Mouse (Mus musculus): ENCODE results near the gene Zfp422. TPM values are rescaled to one million over a fixed set of nuclear protein-coding genes. Genes with fewer than 3 reads are reported as not detected.

Gene Zfp422
- 135 and 158 TPM in 2 replicates for polyA plus RNA-seq (2015; fragmentation: Nextera tagmentation; extraction: Ambion mirVana)

DNA sequence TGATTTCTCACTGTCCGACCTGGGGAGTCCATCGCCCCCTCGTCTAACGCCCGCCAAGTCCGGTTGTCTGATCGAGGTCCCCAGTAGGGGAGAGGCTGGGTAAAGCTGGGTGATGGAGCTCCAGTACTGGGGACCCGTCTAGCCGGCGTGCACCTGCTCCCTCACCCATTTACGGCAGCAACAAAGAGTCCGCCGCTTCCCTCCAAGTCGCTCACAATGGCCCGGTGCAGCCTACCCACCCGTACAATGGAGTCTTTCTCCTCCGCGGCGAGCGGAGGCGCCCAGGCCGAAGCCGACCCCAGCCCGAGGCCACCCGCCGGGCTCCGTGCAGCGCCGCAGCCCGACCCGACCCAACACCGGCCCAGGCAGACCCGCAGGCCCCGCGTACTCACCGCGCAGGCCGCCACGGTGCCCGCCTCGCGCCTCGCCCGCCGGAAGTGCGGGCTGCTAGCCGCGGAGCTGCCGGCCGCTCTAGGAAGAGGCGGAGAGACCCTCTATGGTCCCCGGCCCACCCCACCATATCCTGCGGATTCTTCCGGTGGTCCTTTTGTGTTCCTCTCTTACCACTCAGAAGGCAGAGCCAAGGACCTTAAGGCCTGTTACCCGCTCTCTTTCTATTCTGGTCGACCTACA lies at the start of gene Zfp422:
Gene Zfp422, minus strand, starts transcription at position 461 of the 633 bp plus-strand sequence.
- peak within 1 kb of the TSS; percentile 95 for H3K27ac ChIP-seq (ENCODE audit: low read length)
- peak within 1 kb of the TSS; percentile 67 for H3K4me3 ChIP-seq (ENCODE audit: low read depth, low read length)
- H3K4me2 ChIP-seq (ENCODE audit: low read length), result peak within 1 kb of the TSS; percentile 61
- H3K9me3 ChIP-seq (replicated peaks; ENCODE audit: control insufficient read depth, low read length, poor library complexity, severe bottlenecking), result no peaks in the 10 kb centered on the region
- H3K36me3 ChIP-seq (ENCODE audit: control insufficient read depth, insufficient read depth, low read length), result peaks cover 6% of the 10 kb centered on the region; the same call in 1 of the 2 replicates
- WGBS, result under 1% methylated on average over 55 of the region's 56 CpGs
- peaks cover 13% of the 10 kb centered on the region for H3K4me1 ChIP-seq (ENCODE audit: control insufficient read depth, insufficient read depth, low read length)
- no peaks in the 10 kb centered on the region for H3K27me3 ChIP-seq (ENCODE audit: control insufficient read depth, insufficient read depth, low read depth, low read length)
- H3K9ac ChIP-seq (ENCODE audit: low read depth, low read length), result peak within 1 kb of the TSS; percentile 99
- ATAC-seq, result peak; percentile 98

DNA sequence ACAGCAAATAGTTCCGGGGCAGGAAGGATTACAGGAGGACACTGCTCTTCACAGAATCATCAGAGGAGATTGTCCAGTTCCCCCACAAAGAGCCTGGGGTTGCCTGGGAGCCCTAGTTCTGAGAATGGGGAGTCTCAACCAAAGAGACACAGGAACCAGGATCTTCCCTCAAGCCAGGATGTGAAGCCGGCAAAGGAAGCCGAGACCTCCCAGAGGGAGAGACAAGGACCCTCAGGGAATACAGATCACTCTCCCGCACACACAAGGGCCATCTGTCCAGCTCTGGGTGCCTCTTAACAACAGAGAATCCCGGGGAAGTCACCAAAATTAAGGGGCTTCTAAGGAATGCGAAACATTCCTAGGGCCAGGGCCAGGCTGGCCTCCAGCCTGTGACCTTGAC lies 48.5 kb upstream of the Zfp422 start:
- H3K27ac ChIP-seq (ENCODE audit: low read length), result no peak overlapping the region
- no peak for ATAC-seq
- H3K9ac ChIP-seq (ENCODE audit: low read depth, low read length), result no peak overlapping the region
- H3K27me3 ChIP-seq (ENCODE audit: control insufficient read depth, insufficient read depth, low read depth, low read length), result no peaks in the 10 kb centered on the region
- no peak overlapping the region for H3K4me3 ChIP-seq (ENCODE audit: low read depth, low read length)
- no peaks in the 10 kb centered on the region for H3K36me3 ChIP-seq (ENCODE audit: control insufficient read depth, insufficient read depth, low read length)
- peaks cover 7% of the 10 kb centered on the region for H3K4me1 ChIP-seq (ENCODE audit: control insufficient read depth, insufficient read depth, low read length)
- no peak overlapping the region for H3K4me2 ChIP-seq (ENCODE audit: low read length)
- no peaks in the 10 kb centered on the region for H3K9me3 ChIP-seq (replicated peaks; ENCODE audit: control insufficient read depth, low read length, poor library complexity, severe bottlenecking)
- WGBS, result 66% methylated on average over 6 of the region's 6 CpGs

DNA sequence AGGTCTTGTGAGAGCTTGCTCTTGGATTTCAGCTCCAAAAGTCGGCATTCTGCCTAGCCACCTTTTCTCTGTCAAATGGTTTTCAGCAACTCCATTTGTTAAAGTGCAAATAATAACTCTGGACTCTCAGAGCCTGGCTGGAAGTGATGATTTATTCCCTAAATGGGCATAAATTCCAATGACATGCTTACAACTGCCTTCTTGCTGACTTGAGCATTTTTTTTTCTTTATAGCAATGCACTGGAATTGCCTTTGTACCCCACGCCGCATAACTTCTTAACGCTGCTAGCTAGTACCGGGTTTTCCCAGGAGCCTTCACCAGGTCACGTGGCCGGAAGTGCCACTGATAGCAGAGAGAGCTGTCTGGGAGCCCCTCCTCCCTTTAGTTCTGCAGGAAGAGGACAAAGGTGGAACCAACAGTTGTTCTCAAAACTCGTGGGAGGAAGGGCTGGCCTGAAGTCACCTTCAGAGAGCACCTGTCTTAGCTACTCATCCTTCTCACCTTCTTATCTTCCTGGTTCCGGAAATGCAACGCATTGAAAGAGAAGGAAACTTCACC lies 47.6 kb upstream of the Zfp422 start:
- Histone ChIP-seq H3K9ac (ENCODE audit: low read depth, low read length) (no peak overlapping the region), H3K27ac (ENCODE audit: low read length) (no peak overlapping the region), H3K4me2 (ENCODE audit: low read length) (no peak overlapping the region), H3K9me3 (replicated peaks; ENCODE audit: control insufficient read depth, low read length, poor library complexity, severe bottlenecking) (no peaks in the 10 kb centered on the region), H3K4me3 (ENCODE audit: low read depth, low read length) (no peak overlapping the region), H3K27me3 (ENCODE audit: control insufficient read depth, insufficient read depth, low read depth, low read length) (0 out of 2 replicates have a peak, but pooled peaks cover 3% of the 10 kb centered on the region), H3K4me1 (ENCODE audit: control insufficient read depth, insufficient read depth, low read length) (peaks cover 9% of the 10 kb centered on the region), H3K36me3 (ENCODE audit: control insufficient read depth, insufficient read depth, low read length) (no peaks in the 10 kb centered on the region)
- WGBS, result 85% methylated on average over 10 of the region's 10 CpGs
- ATAC-seq, result no peak

DNA sequence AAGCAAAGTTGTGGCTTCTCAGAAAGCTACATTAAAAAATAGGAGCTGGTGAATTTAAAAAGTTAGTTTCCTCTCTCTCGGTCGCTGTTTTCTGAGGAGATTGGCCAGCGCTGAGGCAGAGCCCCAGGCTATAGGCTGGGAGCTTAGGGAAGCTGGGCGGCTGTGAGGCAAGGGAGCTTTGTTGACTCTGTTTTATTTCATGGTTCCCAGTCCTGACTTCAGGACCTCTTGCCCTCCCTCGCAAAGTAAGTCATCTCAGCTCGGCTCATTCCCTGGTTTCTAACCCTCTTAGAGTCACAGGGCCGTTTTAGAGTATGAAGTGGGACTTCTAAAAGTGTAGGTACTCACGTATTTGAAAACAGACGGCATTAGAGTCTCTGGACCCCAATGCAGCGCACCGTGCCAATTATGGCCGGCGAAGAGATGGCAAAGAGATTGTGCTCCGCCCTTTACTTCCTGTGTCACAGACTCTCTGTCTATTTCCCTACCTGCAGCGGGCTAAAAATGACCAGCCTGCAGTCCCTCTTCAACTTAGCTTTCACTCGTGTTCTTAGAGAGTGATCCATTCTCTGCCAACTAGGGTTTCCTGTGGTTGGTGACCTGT lies 45.6 kb upstream of the Zfp422 start:
- Histone ChIP-seq H3K4me3 (ENCODE audit: low read depth, low read length) (peak overlapping the region; percentile 55), H3K9me3 (replicated peaks; ENCODE audit: control insufficient read depth, low read length, poor library complexity, severe bottlenecking) (no peaks in the 10 kb centered on the region), H3K4me1 (ENCODE audit: control insufficient read depth, insufficient read depth, low read length) (peaks cover 14% of the 10 kb centered on the region), H3K9ac (ENCODE audit: low read depth, low read length) (peak overlapping the region; percentile 72), H3K4me2 (ENCODE audit: low read length) (peak overlapping the region; percentile 97), H3K27me3 (ENCODE audit: control insufficient read depth, insufficient read depth, low read depth, low read length) (0 out of 2 replicates have a peak, but pooled peaks cover 3% of the 10 kb centered on the region), H3K36me3 (ENCODE audit: control insufficient read depth, insufficient read depth, low read length) (no peaks in the 10 kb centered on the region), H3K27ac (ENCODE audit: low read length) (0 out of 2 replicates have a peak overlapping the region, but pooled peaks have one; percentile 28)
- ATAC-seq, result peak; percentile 22; the same call in 1 of the 2 replicates
- WGBS, result 25% methylated on average over 16 of the region's 16 CpGs

DNA sequence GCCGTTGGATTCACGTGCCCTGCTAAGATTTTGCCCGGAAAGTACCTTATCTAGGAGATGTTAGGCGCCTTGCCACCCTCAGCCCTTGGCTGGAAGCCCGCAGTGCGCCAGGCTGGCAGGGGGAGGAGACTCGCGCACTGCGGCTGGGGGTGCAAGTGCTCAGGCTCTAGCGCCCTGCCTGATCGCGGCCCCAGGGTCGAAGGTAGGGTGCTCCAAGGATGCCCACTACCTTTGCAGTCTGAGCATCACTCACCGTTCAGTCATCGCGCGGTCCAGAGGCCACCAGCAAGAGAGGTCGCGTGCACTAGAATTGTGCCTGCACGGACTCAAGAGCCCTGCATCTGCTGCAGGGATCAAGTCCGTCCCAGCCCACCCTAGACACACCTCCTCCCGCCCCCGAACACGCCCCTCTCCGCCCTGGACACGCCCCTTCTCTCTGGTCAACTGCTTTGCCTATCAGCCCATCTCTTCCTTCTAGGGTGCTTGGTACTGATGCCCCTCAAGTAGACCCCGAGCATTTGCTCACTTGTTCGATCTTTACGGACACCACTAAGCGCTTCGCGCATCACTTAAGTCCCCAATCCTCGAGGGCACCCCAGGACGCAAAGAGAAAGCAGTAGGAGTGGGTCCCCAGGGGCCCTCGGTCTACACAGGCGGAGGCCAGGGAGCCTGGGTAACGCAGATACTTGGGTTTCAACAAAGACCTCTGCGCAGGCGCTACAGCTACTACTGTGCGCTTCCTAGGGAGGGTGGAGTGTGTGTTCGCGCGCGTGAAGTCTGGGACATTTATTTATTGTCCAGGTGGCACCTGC lies 44.9 kb upstream of the Zfp422 start, which contains the start of gene Rassf4:
Gene Rassf4, minus strand, starts transcription at position 482 of the 812 bp plus-strand sequence.
- H3K4me3 ChIP-seq (ENCODE audit: low read depth, low read length), result peak within 1 kb of the TSS; percentile 55
- under 1% methylated on average over 43 of the region's 44 CpGs for WGBS
- no peaks in the 10 kb centered on the region for H3K9me3 ChIP-seq (replicated peaks; ENCODE audit: control insufficient read depth, low read length, poor library complexity, severe bottlenecking)
- no peaks in the 10 kb centered on the region for H3K36me3 ChIP-seq (ENCODE audit: control insufficient read depth, insufficient read depth, low read length)
- peak within 1 kb of the TSS; percentile 72 for H3K9ac ChIP-seq (ENCODE audit: low read depth, low read length)
- 0 out of 2 replicates have a peak within 1 kb of the TSS, but pooled peaks have one; percentile 28 for H3K27ac ChIP-seq (ENCODE audit: low read length)
- 0 out of 2 replicates have a peak, but pooled peaks cover 3% of the 10 kb centered on the region for H3K27me3 ChIP-seq (ENCODE audit: control insufficient read depth, insufficient read depth, low read depth, low read length)
- peak within 1 kb of the TSS; percentile 97 for H3K4me2 ChIP-seq (ENCODE audit: low read length)
- ATAC-seq, result peak; percentile 91
- H3K4me1 ChIP-seq (ENCODE audit: control insufficient read depth, insufficient read depth, low read length), result peaks cover 14% of the 10 kb centered on the region

DNA sequence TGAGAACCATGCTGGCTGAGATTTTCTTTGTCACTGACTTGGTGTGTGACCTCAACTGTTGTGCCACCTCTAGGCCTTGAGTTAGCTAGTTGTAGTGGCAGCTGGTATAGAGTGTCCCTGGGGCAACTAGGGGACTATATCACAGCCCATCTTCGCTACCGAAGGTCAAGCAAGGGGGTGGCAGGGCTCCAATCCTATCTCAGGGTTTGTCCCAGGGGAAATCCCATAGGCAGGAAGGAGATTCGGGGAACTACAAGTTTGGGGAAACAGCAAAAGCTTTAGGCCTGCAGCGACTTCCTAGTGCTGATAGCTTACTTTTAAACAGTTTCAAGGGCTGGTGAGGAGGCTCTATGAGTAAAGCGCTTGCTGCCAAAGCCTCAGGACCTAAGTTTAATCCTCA lies 43.5 kb upstream of the Zfp422 start:
- no peak overlapping the region for H3K4me3 ChIP-seq (ENCODE audit: low read depth, low read length)
- no peak overlapping the region for H3K9ac ChIP-seq (ENCODE audit: low read depth, low read length)
- no peaks in the 10 kb centered on the region for H3K9me3 ChIP-seq (replicated peaks; ENCODE audit: control insufficient read depth, low read length, poor library complexity, severe bottlenecking)
- H3K27me3 ChIP-seq (ENCODE audit: control insufficient read depth, insufficient read depth, low read depth, low read length), result 0 out of 2 replicates have a peak, but pooled peaks cover 3% of the 10 kb centered on the region
- H3K27ac ChIP-seq (ENCODE audit: low read length), result no peak overlapping the region
- peaks cover 14% of the 10 kb centered on the region for H3K4me1 ChIP-seq (ENCODE audit: control insufficient read depth, insufficient read depth, low read length)
- 60% methylated on average over 5 of the region's 5 CpGs for WGBS
- no peak for ATAC-seq
- H3K4me2 ChIP-seq (ENCODE audit: low read length), result peak overlapping the region; percentile 97
- H3K36me3 ChIP-seq (ENCODE audit: control insufficient read depth, insufficient read depth, low read length), result no peaks in the 10 kb centered on the region

DNA sequence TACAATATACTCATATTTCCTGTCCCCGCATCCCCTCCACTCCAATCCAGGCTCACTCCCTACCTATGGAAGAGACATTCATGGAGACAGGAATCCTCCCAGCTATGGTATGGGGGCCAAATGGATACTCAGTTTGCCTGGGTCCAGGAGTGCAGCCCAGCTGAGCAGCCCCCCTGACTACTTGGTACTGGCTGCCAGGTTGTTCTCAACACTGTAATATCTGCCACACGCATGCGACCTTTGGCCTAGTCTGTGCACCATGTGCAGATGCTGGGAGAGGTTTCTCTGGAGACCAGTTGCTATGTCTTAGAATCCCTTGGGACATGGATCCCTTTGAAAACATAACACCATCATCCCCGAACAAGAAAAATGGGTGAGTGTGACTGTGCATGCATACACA lies 43.0 kb upstream of the Zfp422 start:
- 0 out of 2 replicates have a peak, but pooled peaks cover 3% of the 10 kb centered on the region for H3K27me3 ChIP-seq (ENCODE audit: control insufficient read depth, insufficient read depth, low read depth, low read length)
- H3K4me2 ChIP-seq (ENCODE audit: low read length), result no peak overlapping the region; the same call in 1 of the 2 replicates
- ATAC-seq, result no peak
- no peak overlapping the region for H3K4me3 ChIP-seq (ENCODE audit: low read depth, low read length)
- H3K9ac ChIP-seq (ENCODE audit: low read depth, low read length), result no peak overlapping the region
- whole genome bisulfite sequencing, result 67% methylated on average over 4 of the region's 4 CpGs
- no peaks in the 10 kb centered on the region for H3K36me3 ChIP-seq (ENCODE audit: control insufficient read depth, insufficient read depth, low read length)
- H3K27ac ChIP-seq (ENCODE audit: low read length), result no peak overlapping the region
- H3K9me3 ChIP-seq (replicated peaks; ENCODE audit: control insufficient read depth, low read length, poor library complexity, severe bottlenecking), result no peaks in the 10 kb centered on the region
- H3K4me1 ChIP-seq (ENCODE audit: control insufficient read depth, insufficient read depth, low read length), result peaks cover 14% of the 10 kb centered on the region

DNA sequence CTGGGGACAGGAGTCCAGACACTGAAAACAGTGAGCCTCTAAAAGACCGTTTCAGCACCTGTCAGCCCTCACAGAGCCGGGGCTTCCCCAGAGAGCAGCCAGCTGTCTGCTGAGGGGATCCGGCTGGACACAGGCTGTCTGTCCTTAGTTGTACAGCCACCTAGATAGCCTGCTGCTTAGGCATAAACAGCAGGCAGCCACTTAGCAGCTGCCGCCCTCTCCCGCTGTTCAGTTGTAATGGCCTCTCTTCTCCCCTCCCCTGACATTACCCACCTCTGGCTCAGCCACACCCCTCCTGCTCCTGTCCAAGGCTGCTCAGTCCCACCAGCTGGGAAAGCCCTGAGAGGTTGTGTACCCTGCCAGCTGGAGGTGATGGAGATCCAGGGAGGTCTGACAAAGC lies 42.2 kb upstream of the Zfp422 start:
- Histone ChIP-seq H3K27me3 (ENCODE audit: control insufficient read depth, insufficient read depth, low read depth, low read length) (0 out of 2 replicates have a peak, but pooled peaks cover 3% of the 10 kb centered on the region), H3K4me1 (ENCODE audit: control insufficient read depth, insufficient read depth, low read length) (peaks cover 14% of the 10 kb centered on the region), H3K4me2 (ENCODE audit: low read length) (0 out of 2 replicates have a peak overlapping the region, but pooled peaks have one; percentile 19), H3K9ac (ENCODE audit: low read depth, low read length) (no peak overlapping the region), H3K36me3 (ENCODE audit: control insufficient read depth, insufficient read depth, low read length) (no peaks in the 10 kb centered on the region), H3K27ac (ENCODE audit: low read length) (no peak overlapping the region), H3K9me3 (replicated peaks; ENCODE audit: control insufficient read depth, low read length, poor library complexity, severe bottlenecking) (no peaks in the 10 kb centered on the region), H3K4me3 (ENCODE audit: low read depth, low read length) (no peak overlapping the region)
- ATAC-seq, result no peak
- WGBS, result 11% methylated on average over 5 of the region's 5 CpGs
